Mouse (Mus musculus): ENCODE data around the gene Fam8a1.

DNA sequence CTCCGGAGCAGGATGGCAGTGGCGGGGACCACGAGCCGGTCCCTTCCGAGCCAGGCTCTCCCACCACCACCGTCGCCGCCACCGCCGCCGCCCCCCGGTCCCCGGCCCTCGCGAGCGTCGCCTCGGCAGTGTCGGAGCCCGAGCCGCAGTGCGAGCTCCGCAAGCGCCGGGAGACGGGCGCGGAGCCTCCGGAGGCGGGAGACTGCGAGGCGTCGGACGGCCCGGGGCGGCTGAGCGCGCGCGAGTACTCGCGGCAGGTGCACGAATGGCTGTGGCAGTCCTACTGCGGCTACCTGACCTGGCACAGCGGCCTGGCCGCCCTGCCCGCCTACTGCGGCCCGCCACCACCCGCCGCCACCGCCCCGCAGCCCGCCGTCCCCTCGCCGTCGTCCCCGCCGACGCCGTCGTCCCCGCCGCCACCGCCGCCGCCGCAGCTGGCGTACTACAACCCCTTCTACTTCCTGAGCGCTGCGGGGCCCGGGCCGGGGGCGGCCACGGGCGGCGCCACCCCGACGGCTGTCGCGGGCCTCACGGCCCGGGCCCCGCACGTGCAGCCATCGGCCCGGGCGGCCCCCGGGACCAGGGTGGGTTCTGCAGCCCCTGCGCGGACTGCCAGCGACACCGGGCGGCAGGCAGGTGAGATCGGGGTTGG, 424 bp downstream of the Fam8a1 start:
- TF ChIP-seq POLR2A (IDR thresholded peaks at IDR 0.05; ENCODE audit: insufficient read depth, low read length) = no peak
- no peak for TF ChIP-seq CTCF (IDR thresholded peaks at IDR 0.05; ENCODE audit: low read depth, low read length)
- no peak for TF ChIP-seq EP300 (IDR thresholded peaks at IDR 0.05; ENCODE audit: insufficient read depth, low read depth, low read length)

All from ES-Bruce4 (cell line).